ENCODE assay signal across 9 mouse cellular contexts in genomic region chr10:128933976-128934721, GRCm38 (mm10). TPM values are rescaled to one million over a fixed set of nuclear protein-coding genes. Genes with fewer than 3 reads are reported as not detected.
A peak's percentile ranks its signal among the peaks of the same experiment; 100 is the strongest.
DNase-seq lines count a peak whose midpoint lies in the region; ATAC-seq and TF ChIP-seq lines count a peak whose summit lies in the region.
"Had no signal": no experiment of that assay in that cellular context is flagged by ENCODE, and none has a peak within 500 bp of the region (broad histone marks: within the 10 kb centered on the region; RNA-seq: fewer than 3 reads in every experiment).

No protein-coding gene starts in this region.

- intact Hi-C loops in gastrocnemius, adult 2 months (cut with DNase I), result no loop called here

- H3K4me3 ChIP-seq in gastrocnemius, adult 2 months, result peak overlapping the region; percentile 83
- peak overlapping the region; percentile 63 to 78 for H3K4me3 ChIP-seq in ES-E14 (ENCODE audit: insufficient read depth in 1 of 2, low read depth in 1 of 2, low read length in 2 of 2, poor library complexity in 1 of 2, severe bottlenecking in 1 of 2)
- H3K4me3 ChIP-seq in liver, embryonic 15.5 days (replicated peaks), result peak overlapping the region; percentile 28

- peak; percentile 39 for ATAC-seq in granulocyte monocyte progenitor cell, adult 5-6 weeks (replicated peaks; ENCODE audit: poor library complexity, severe bottlenecking)
- ATAC-seq in liver, embryonic 15.5 days (ENCODE audit: insufficient read depth), result no peak

- whole genome bisulfite sequencing in liver, embryonic 15.5 days (ENCODE audit: insufficient replicate concordance), result 4% methylated on average over 21 of the region's 21 CpGs

- H3K27me3 ChIP-seq in liver, embryonic 15.5 days, result peaks cover 87% of the 10 kb centered on the region

- peaks cover 0 to 2% of the 10 kb centered on the region in 2 experiments; a peak in 1 of 4 replicates for H3K4me1 ChIP-seq in ES-E14 (ENCODE audit: control insufficient read depth in 2 of 2, insufficient read depth in 2 of 2, low read length in 2 of 2, poor library complexity in 1 of 2)
- H3K4me1 ChIP-seq in liver, embryonic 15.5 days (replicated peaks), result peaks cover 8% of the 10 kb centered on the region; the same call in 1 of the 2 replicates

- H3K27ac ChIP-seq in gastrocnemius, adult 2 months, result peak overlapping the region; percentile 88
- H3K27ac ChIP-seq in ES-E14 (ENCODE audit: insufficient read depth, low read depth, low read length, poor library complexity, severe bottlenecking), result no peak overlapping the region
- H3K27ac ChIP-seq in liver, embryonic 15.5 days (replicated peaks), result no peak overlapping the region

- H3K36me3 ChIP-seq in ES-E14 (ENCODE audit: control insufficient read depth, insufficient read depth, low read length, poor library complexity, severe bottlenecking), result no peaks in the 10 kb centered on the region
- no peaks in the 10 kb centered on the region for H3K36me3 ChIP-seq in liver, embryonic 15.5 days (replicated peaks)

- TF ChIP-seq CTCF in gastrocnemius, adult 2 months (IDR thresholded peaks at IDR 0.05), result no peak

- peak overlapping the region; percentile 52 for H3K4me2 ChIP-seq in liver, embryonic 15.5 days

- no peak for DNase-seq in gastrocnemius, adult 2 months
- DNase-seq in gastrocnemius, adult 8-10 months (ENCODE audit: low spot score in 2 of 2), result no peak
- DNase-seq in ES-E14 (ENCODE audit: low read depth, low spot score), result no peak
- no peak for DNase-seq in right cerebral cortex, postnatal 14 days
- no peak for DNase-seq in right cerebral cortex, postnatal 10 days (ENCODE audit: low spot score in 2 of 2)
- no peak for DNase-seq in frontal cortex, adult 2 months (ENCODE audit: extremely low spot score in 1 of 2, low spot score in 1 of 2)

- H3K9me3 ChIP-seq in ES-E14 (ENCODE audit: control insufficient read depth, insufficient read depth, low read depth, low read length), result no peaks in the 10 kb centered on the region
- H3K9me3 ChIP-seq in liver, embryonic 15.5 days (replicated peaks), result no peaks in the 10 kb centered on the region

- in situ Hi-C loops in ES-E14 (cut with MboI; ENCODE audit: low sequenced_read_pairs in 2 of 2, unreplicated experiment in 2 of 2), result no loop called here

- peak overlapping the region; percentile 46 for H3K9ac ChIP-seq in ES-E14 (ENCODE audit: insufficient read depth, low read depth, low read length, poor library complexity, severe bottlenecking)
- H3K9ac ChIP-seq in liver, embryonic 15.5 days, result no peak overlapping the region

TF ChIP-seq in ES-E14, 5 proteins besides CTCF, POLR2A, EP300 and RAD21:
- TF ChIP-seq CHD2 (IDR thresholded peaks at IDR 0.05; ENCODE audit: low read depth, low read length) (no peak), MAFK (IDR thresholded peaks at IDR 0.05; ENCODE audit: insufficient read depth, low read depth, low read length) (no peak), HCFC1 (IDR thresholded peaks at IDR 0.05; ENCODE audit: borderline replicate concordance, insufficient read depth, low read length) (no peak), ZNF384 (IDR thresholded peaks at IDR 0.05; ENCODE audit: low read depth, low read length) (no peak), ZC3H11A (IDR thresholded peaks at IDR 0.05; ENCODE audit: borderline replicate concordance, low read depth, low read length) (no peak)
TF ChIP-seq in ES-E14: peak in this region for 0.

RNA-seq across cellular contexts. Expression of gene Itga7, which starts 0.5 kb away (rescaled TPM):
- 10 to 100 TPM; 58.4 to 72.9 TPM for total RNA-seq in gastrocnemius, adult 2 months (2021)
- total RNA-seq in gastrocnemius, adult 8-10 months (2022), result 10 to 100 TPM; 63.3 to 69.0 (median 65.3) TPM
- total RNA-seq in ES-E14 (2012; rRNA removed), result 10.1 and 17.6 TPM in 2 replicates
- total RNA-seq in granulocyte monocyte progenitor cell, adult 5-6 weeks (2014; fragmentation: Nextera tagmentation), result not detected in 2 replicates
- total RNA-seq in granulocyte monocyte progenitor cell, adult 5-6 weeks (2017), result not detected in 2 replicates
- 0.81 and 1.1 TPM in 2 replicates for polyA plus RNA-seq in liver, embryonic 15.5 days (2015; fragmentation: Nextera tagmentation; extraction: Ambion mirVana)
- polyA plus RNA-seq in frontal cortex, adult 2 months (2012; rRNA removed), result 23.4 and 26.8 TPM in 2 replicates

RNA-seq across cellular contexts. Expression of gene Bloc1s1, which starts 10.3 kb away (rescaled TPM):
- 100 to 1,000 TPM; 137 to 169 TPM for total RNA-seq in gastrocnemius, adult 2 months (2021)
- total RNA-seq in gastrocnemius, adult 8-10 months (2022), result 100 to 1,000 TPM; 119 to 153 (median 140) TPM
- total RNA-seq in ES-E14 (2012; rRNA removed), result 71.2 and 90.0 TPM in 2 replicates
- 124 and 140 TPM in 2 replicates for total RNA-seq in granulocyte monocyte progenitor cell, adult 5-6 weeks (2014; fragmentation: Nextera tagmentation)
- 71.3 and 86.4 TPM in 2 replicates for total RNA-seq in granulocyte monocyte progenitor cell, adult 5-6 weeks (2017)
- 93.9 and 96.1 TPM in 2 replicates for polyA plus RNA-seq in liver, embryonic 15.5 days (2015; fragmentation: Nextera tagmentation; extraction: Ambion mirVana)
- polyA plus RNA-seq in frontal cortex, adult 2 months (2012; rRNA removed), result 233 and 273 TPM in 2 replicates

RNA-seq across cellular contexts. Expression of gene Rdh5, which starts 11.5 kb away (rescaled TPM):
- 1 to 10 TPM; 5.1 to 5.2 TPM for total RNA-seq in gastrocnemius, adult 2 months (2021)
- 1 to 10 TPM; 3.1 to 4.2 (median 3.7) TPM for total RNA-seq in gastrocnemius, adult 8-10 months (2022)
- 3.9 and 6.8 TPM in 2 replicates for total RNA-seq in ES-E14 (2012; rRNA removed)
- total RNA-seq in granulocyte monocyte progenitor cell, adult 5-6 weeks (2014; fragmentation: Nextera tagmentation), result 2.0 and 9.5 TPM in 2 replicates
- total RNA-seq in granulocyte monocyte progenitor cell, adult 5-6 weeks (2017), result 2.4 TPM in 1 of 2 replicates, not detected in the other
- polyA plus RNA-seq in liver, embryonic 15.5 days (2015; fragmentation: Nextera tagmentation; extraction: Ambion mirVana), result 18.4 and 24.3 TPM in 2 replicates
- 12.3 and 15.7 TPM in 2 replicates for polyA plus RNA-seq in frontal cortex, adult 2 months (2012; rRNA removed)

RNA-seq across cellular contexts. Expression of gene Mettl7b, which starts 26.6 kb away (rescaled TPM):
- total RNA-seq in gastrocnemius, adult 2 months (2021), result not detected
- total RNA-seq in gastrocnemius, adult 8-10 months (2022), result under 1 TPM in 1 of 4 experiments, not detected in 3; 0.32 TPM
- 0.26 and 0.58 TPM in 2 replicates for total RNA-seq in ES-E14 (2012; rRNA removed)
- not detected in 2 replicates for total RNA-seq in granulocyte monocyte progenitor cell, adult 5-6 weeks (2014; fragmentation: Nextera tagmentation)
- total RNA-seq in granulocyte monocyte progenitor cell, adult 5-6 weeks (2017), result not detected in 2 replicates
- not detected in 2 replicates for polyA plus RNA-seq in liver, embryonic 15.5 days (2015; fragmentation: Nextera tagmentation; extraction: Ambion mirVana)
- not detected in 2 replicates for polyA plus RNA-seq in frontal cortex, adult 2 months (2012; rRNA removed)
- total RNA-seq: heart, postnatal 10 days had no signal

RNA-seq across cellular contexts. Expression of gene Cd63, which starts 33.4 kb away (rescaled TPM):
- total RNA-seq in gastrocnemius, adult 2 months (2021), result 100 to 1,000 TPM; 124 to 132 TPM
- total RNA-seq in gastrocnemius, adult 8-10 months (2022), result 100 to 1,000 TPM; 136 to 170 (median 151) TPM
- 158 and 226 TPM in 2 replicates for total RNA-seq in ES-E14 (2012; rRNA removed)
- 139 and 203 TPM in 2 replicates for total RNA-seq in granulocyte monocyte progenitor cell, adult 5-6 weeks (2014; fragmentation: Nextera tagmentation)
- total RNA-seq in granulocyte monocyte progenitor cell, adult 5-6 weeks (2017), result 123 and 185 TPM in 2 replicates
- 102 and 113 TPM in 2 replicates for polyA plus RNA-seq in liver, embryonic 15.5 days (2015; fragmentation: Nextera tagmentation; extraction: Ambion mirVana)
- polyA plus RNA-seq in frontal cortex, adult 2 months (2012; rRNA removed), result 82.7 and 95.6 TPM in 2 replicates

Comparison
In these comparisons a context has a peak if more than half of its experiments do, and no peak if none do; other contexts are left out.
1. H3K4me3 ChIP-seq: peak in every context shown above with its lines; median percentile 83 in gastrocnemius, adult 2 months; 70 in ES-E14; 28 in liver, embryonic 15.5 days.
2. RNA of gene Itga7, which starts 0.5 kb away (total RNA-seq): 58.4 to 72.9 TPM in gastrocnemius, adult 2 months, 63.3 to 69.0 TPM in gastrocnemius, adult 8-10 months and 10.1 to 17.6 TPM in ES-E14; not detected in granulocyte monocyte progenitor cell, adult 5-6 weeks; every median in the first group is over 10 times any median in the second.